Mouse (Mus musculus) kidney, adult 2 months (tissue): ENCODE measurements around the gene Npl.

Experiments used
- CTCF ChIP-seq: fragments of 200-500 bp; conservative IDR thresholded peaks from 2 replicates; pipeline ENCODE4 v1.5.1; 2011; ENCODE audit warnings: low read depth, mild to moderate bottlenecking, control low read depth, low read length, moderate library complexity, mixed read lengths; ENCODE audit not compliant: insufficient read depth, insufficient read length
- POLR2A ChIP-seq: fragments of 200-500 bp; IDR thresholded peaks from one replicate; pipeline ENCODE4 v1.6.1; 2011; ENCODE audit warnings: low read depth, low read length, control low read depth

GRCm38 (mm10) chr1:153480386-153481024 is 69.3 kb downstream of the Npl start:
- TF ChIP-seq CTCF (peak; percentile 76), POLR2A (no peak)
